Mouse (Mus musculus) macrophage (primary cell): ENCODE data around the gene Nup62. TPM values are rescaled to one million over a fixed set of nuclear protein-coding genes. Genes with fewer than 3 reads are reported as not detected.
A peak's percentile ranks its signal among the peaks of the same experiment; 100 is the strongest.
"Not testable (repeated sequence)": the region's sequence is repeated elsewhere in the genome, so short reads cannot be mapped to it uniquely, and the experiment has no call there.

ENCODE experiments used
- H3K27ac ChIP-seq: fragments of 350-480 bp; formaldehyde crosslinking; 2 replicates; pipeline ENCODE4 v1.9.0; 2021
- H3K36me3 ChIP-seq: fragments of 350-480 bp; formaldehyde crosslinking; 2 replicates; pipeline ENCODE4 v1.9.0; 2021; ENCODE audit errors: inconsistent target
- H3K4me3 ChIP-seq: fragments of 350-480 bp; formaldehyde crosslinking; 2 replicates; pipeline ENCODE4 v1.9.0; 2021; ENCODE audit errors: inconsistent target
- H3K79me2 ChIP-seq: fragments of 350-480 bp; formaldehyde crosslinking; 2 replicates; pipeline ENCODE4 v1.9.0; 2021; ENCODE audit errors: inconsistent target
- WGBS: methylation state at CpG from one replicate; pipeline ENCODE4 v1.1.7; 2026; ENCODE audit warnings: inconsistent platforms; ENCODE audit not compliant: missing documents; 5-methylcytosine and 5-hydroxymethylcytosine counted together
- polyA plus RNA-seq: library from polyadenylated mRNA; stranded (reverse); fragments of 250-400 nt; gene quantifications from 3 replicates; pipeline ENCODE4 v1.2.4, GENCODE M21; 2018; ENCODE audit warnings: inconsistent platforms

Nup62 gene
- polyA plus RNA-seq, 1 experiment from 2014 or later: 113 TPM

- Histone ChIP-seq H3K27ac (peak within 1 kb of the TSS; percentile 63), H3K79me2 (peaks cover 39% of the 10 kb centered on the region), H3K4me3 (peak within 1 kb of the TSS; percentile 26), H3K36me3 (no peaks in the 10 kb centered on the region)
- WGBS: 10% methylated on average over 26 of the region's 29 CpGs
Measured at GRCm38 (mm10) chr7:44869697-44870528, 54.0 kb downstream of the Nup62 start, which contains the start of gene Ptov1. TSS of gene Ptov1 (minus strand) at chr7:44869788.

- peak overlapping the region; percentile 20; the same call in 1 of the 2 replicates for H3K4me3 ChIP-seq
Measured at GRCm38 (mm10) chr7:44870614-44871013, 54.7 kb downstream of the Nup62 start.

GRCm38 (mm10) chr7:44871181-44871580 lies 55.3 kb downstream of the Nup62 start:
- Histone ChIP-seq H3K4me3 (no peak overlapping the region), H3K36me3 (no peaks in the 10 kb centered on the region), H3K79me2 (peaks cover 26% of the 10 kb centered on the region), H3K27ac (no peak overlapping the region)
- 100% methylated on average over 1 of the region's 1 CpGs for WGBS

More at GRCm38 (mm10) chr7:44870614-44871013, 54.7 kb downstream of the Nup62 start:
- 17% methylated on average over 1 of the region's 6 CpGs for WGBS
- H3K79me2 ChIP-seq: peaks cover 32% of the 10 kb centered on the region
- H3K36me3 ChIP-seq: no peaks in the 10 kb centered on the region
- no peak overlapping the region; the same call in 1 of the 2 replicates for H3K27ac ChIP-seq

GRCm38 (mm10) chr7:44871774-44872173 lies 55.9 kb downstream of the Nup62 start:
- peaks cover 20% of the 10 kb centered on the region for H3K79me2 ChIP-seq
- not testable (repeated sequence) for H3K27ac ChIP-seq, H3K4me3 ChIP-seq, H3K36me3 ChIP-seq
- WGBS: 97% methylated on average over 2 of the region's 2 CpGs

- H3K36me3 ChIP-seq: peaks cover 34% of the 10 kb centered on the region
- H3K4me3 ChIP-seq: no peak overlapping the region
- no peak overlapping the region for H3K27ac ChIP-seq
- H3K79me2 ChIP-seq: no peaks in the 10 kb centered on the region
- WGBS: 90% methylated on average over 14 of the region's 14 CpGs
Measured at GRCm38 (mm10) chr7:44877833-44878232, 61.9 kb downstream of the Nup62 start.

Other genes starting within 250 kb of the Nup62 start
- gene Napsa, start 243.7 kb upstream of the Nup62 start, polyA plus RNA-seq: 14.8 to 26.9 TPM (median 21.1 TPM) in 3 replicates
- gene Kcnc3, start 225.4 kb upstream of the Nup62 start, polyA plus RNA-seq: 0.05 to 0.66 TPM (median 0.11 TPM) in 3 replicates
- not detected in 3 replicates for gene Myh14, start 145.2 kb upstream of the Nup62 start, polyA plus RNA-seq
- not detected in 3 replicates for gene Izumo2, start 107.3 kb upstream of the Nup62 start, polyA plus RNA-seq
- gene Vrk3, start 67.7 kb upstream of the Nup62 start, polyA plus RNA-seq: 25.2 to 68.8 TPM (median 45.1 TPM) in 3 replicates
- 0.23 to 0.60 TPM (median 0.30 TPM) in 3 replicates for gene Zfp473, start 65.0 kb upstream of the Nup62 start, polyA plus RNA-seq
- gene Il4i1, start 299 bp downstream of the Nup62 start, polyA plus RNA-seq: 2.3 to 2.8 TPM (median 2.7 TPM) in 3 replicates
- gene Atf5, start 570 bp downstream of the Nup62 start, polyA plus RNA-seq: 29.8 to 55.7 TPM (median 36.4 TPM) in 3 replicates
- gene Akt1s1, start 32.9 kb downstream of the Nup62 start, polyA plus RNA-seq: 33.4 to 56.3 TPM (median 49.1 TPM) in 3 replicates
- 25.6 to 51.8 TPM (median 28.3 TPM) in 3 replicates for gene Tbc1d17, start 33.0 kb downstream of the Nup62 start, polyA plus RNA-seq
- 17.4 to 42.4 TPM (median 36.1 TPM) in 3 replicates for gene Pnkp, start 41.1 kb downstream of the Nup62 start, polyA plus RNA-seq
- 38.5 to 61.7 TPM (median 49.4 TPM) in 3 replicates for gene Ptov1, start 53.7 kb downstream of the Nup62 start, polyA plus RNA-seq
- gene Med25, start 76.6 kb downstream of the Nup62 start, polyA plus RNA-seq: 24.5 to 28.2 TPM (median 26.1 TPM) in 3 replicates
- gene Fuz, start 80.0 kb downstream of the Nup62 start, polyA plus RNA-seq: 4.6 to 8.8 TPM (median 6.1 TPM) in 3 replicates
- 49.8 to 76.6 TPM (median 75.0 TPM) in 3 replicates for gene Ap2a1, start 113.4 kb downstream of the Nup62 start, polyA plus RNA-seq
- not detected in 3 replicates for gene Tsks, start 127.1 kb downstream of the Nup62 start, polyA plus RNA-seq
- gene Cpt1c, start 158.8 kb downstream of the Nup62 start, polyA plus RNA-seq: not detected in 3 replicates
- gene Prmt1, start 170.5 kb downstream of the Nup62 start, polyA plus RNA-seq: 53.7 to 169 TPM (median 55.6 TPM) in 3 replicates
- gene Irf3, start 181.6 kb downstream of the Nup62 start, polyA plus RNA-seq: 30.9 to 55.5 TPM (median 35.0 TPM) in 3 replicates
- gene Bcl2l12, start 182.6 kb downstream of the Nup62 start, polyA plus RNA-seq: 10.9 to 14.5 TPM (median 12.9 TPM) in 3 replicates
- gene Scaf1, start 200.3 kb downstream of the Nup62 start, polyA plus RNA-seq: 32.6 to 36.9 TPM (median 32.9 TPM) in 3 replicates
- 23.5 to 51.8 TPM (median 29.9 TPM) in 3 replicates for gene Rras, start 201.9 kb downstream of the Nup62 start, polyA plus RNA-seq
- 15.5 to 17.7 TPM (median 17.1 TPM) in 3 replicates for gene Prr12, start 236.8 kb downstream of the Nup62 start, polyA plus RNA-seq
- 40.1 to 50.7 TPM (median 45.7 TPM) in 3 replicates for gene Nosip, start 246.3 kb downstream of the Nup62 start, polyA plus RNA-seq
- 19.0 to 31.7 TPM (median 28.6 TPM) in 3 replicates for gene Prrg2, start 246.6 kb downstream of the Nup62 start, polyA plus RNA-seq